Mouse (Mus musculus): ENCODE results near the gene Gm49425. TPM values are rescaled to one million over a fixed set of nuclear protein-coding genes. Genes with fewer than 3 reads are reported as not detected.
"Not testable (repeated sequence)": the region's sequence is repeated elsewhere in the genome, so short reads cannot be mapped to it uniquely, and the experiment has no call there.

The Gm49425 gene
- not detected in 2 replicates for polyA plus RNA-seq (2016; fragmentation: Nextera tagmentation; extraction: Ambion mirVana)

GRCm38 (mm10) chr15:101517161-101517560, at the start of gene Gm49425:
TSS of gene Gm49425 (minus strand) at chr15:101517261.
- not testable (repeated sequence) for H3K27me3 ChIP-seq (ENCODE audit: low read depth, poor library complexity, severe bottlenecking); H3K9me3 ChIP-seq (replicated peaks); H3K4me3 ChIP-seq; H3K27ac ChIP-seq (replicated peaks); DNase-seq (ENCODE audit: low spot score); H3K4me1 ChIP-seq; H3K36me3 ChIP-seq
- WGBS = 74% methylated on average over 2 of the region's 2 CpGs

- H3K27me3 ChIP-seq (ENCODE audit: low read depth, poor library complexity, severe bottlenecking) = peaks cover 17% of the 10 kb centered on the region
- peaks cover 17% of the 10 kb centered on the region for H3K4me1 ChIP-seq
- no peak for DNase-seq (ENCODE audit: low spot score)
- no peaks in the 10 kb centered on the region for H3K36me3 ChIP-seq
- 67% methylated on average over 5 of the region's 5 CpGs for WGBS
- no peak within 1 kb of the TSS for H3K27ac ChIP-seq (replicated peaks)
- no peaks in the 10 kb centered on the region for H3K9me3 ChIP-seq (replicated peaks)
- no peak within 1 kb of the TSS for H3K4me3 ChIP-seq
Observed at GRCm38 (mm10) chr15:101562850-101563249, 45.8 kb upstream of the Gm49425 start, which contains the start of gene Krt90. TSS of gene Krt90 (minus strand) at chr15:101562950.

GRCm38 (mm10) chr15:101558034-101558646, 41.1 kb upstream of the Gm49425 start:
- H3K9me3 ChIP-seq (replicated peaks) = no peaks in the 10 kb centered on the region
- peak overlapping the region; percentile 11; the same call in 1 of the 2 replicates for H3K4me3 ChIP-seq
- 11% methylated on average over 7 of the region's 7 CpGs for WGBS
- peak; percentile 56 for DNase-seq (ENCODE audit: low spot score)
- no peaks in the 10 kb centered on the region for H3K36me3 ChIP-seq
- H3K27me3 ChIP-seq (ENCODE audit: low read depth, poor library complexity, severe bottlenecking) = peaks cover 44% of the 10 kb centered on the region
- H3K4me1 ChIP-seq = peaks cover 28% of the 10 kb centered on the region
- peak overlapping the region; percentile 61 for H3K27ac ChIP-seq (replicated peaks)

- no peaks in the 10 kb centered on the region for H3K9me3 ChIP-seq (replicated peaks)
- H3K27me3 ChIP-seq (ENCODE audit: low read depth, poor library complexity, severe bottlenecking) = peaks cover 49% of the 10 kb centered on the region
- 2% methylated on average over 11 of the region's 11 CpGs for WGBS
- H3K27ac ChIP-seq (replicated peaks) = no peak overlapping the region
- peak; percentile 51 for DNase-seq (ENCODE audit: low spot score)
- H3K4me3 ChIP-seq = peak overlapping the region; percentile 39
- H3K4me1 ChIP-seq = peaks cover 27% of the 10 kb centered on the region
- no peaks in the 10 kb centered on the region for H3K36me3 ChIP-seq
Observed at GRCm38 (mm10) chr15:101553169-101553568, 36.1 kb upstream of the Gm49425 start.

GRCm38 (mm10) chr15:101552188-101552587, 35.1 kb upstream of the Gm49425 start:
- Histone ChIP-seq H3K27ac (replicated peaks) (no peak overlapping the region), H3K4me1 (peaks cover 17% of the 10 kb centered on the region), H3K36me3 (no peaks in the 10 kb centered on the region), H3K9me3 (replicated peaks) (no peaks in the 10 kb centered on the region), H3K4me3 (no peak overlapping the region), H3K27me3 (ENCODE audit: low read depth, poor library complexity, severe bottlenecking) (peaks cover 49% of the 10 kb centered on the region)
- 80% methylated on average over 8 of the region's 8 CpGs for WGBS
- no peak for DNase-seq (ENCODE audit: low spot score)

GRCm38 (mm10) chr15:101550567-101550966, 33.5 kb upstream of the Gm49425 start, which contains the start of gene Krt82:
TSS of gene Krt82 (minus strand) at chr15:101550667.
- Histone ChIP-seq H3K4me3 (no peak within 1 kb of the TSS), H3K36me3 (no peaks in the 10 kb centered on the region), H3K27me3 (ENCODE audit: low read depth, poor library complexity, severe bottlenecking) (peaks cover 40% of the 10 kb centered on the region), H3K27ac (replicated peaks) (no peak within 1 kb of the TSS), H3K9me3 (replicated peaks) (no peaks in the 10 kb centered on the region), H3K4me1 (peaks cover 16% of the 10 kb centered on the region)
- DNase-seq (ENCODE audit: low spot score) = no peak
- WGBS = 81% methylated on average over 7 of the region's 7 CpGs

- Histone ChIP-seq H3K27me3 (ENCODE audit: low read depth, poor library complexity, severe bottlenecking) (0 out of 2 replicates have a peak, but pooled peaks cover 3% of the 10 kb centered on the region), H3K36me3 (no peaks in the 10 kb centered on the region), H3K4me1 (no peaks in the 10 kb centered on the region), H3K4me3 (no peak overlapping the region), H3K9me3 (replicated peaks) (no peaks in the 10 kb centered on the region), H3K27ac (replicated peaks) (no peak overlapping the region)
- no peak for DNase-seq (ENCODE audit: low spot score)
- WGBS = 78% methylated on average over 3 of the region's 3 CpGs
Observed at GRCm38 (mm10) chr15:101544478-101544877, 27.4 kb upstream of the Gm49425 start.

GRCm38 (mm10) chr15:101542543-101542942, 25.5 kb upstream of the Gm49425 start:
- DNase-seq (ENCODE audit: low spot score) = no peak
- Histone ChIP-seq H3K4me1 (no peaks in the 10 kb centered on the region), H3K27me3 (ENCODE audit: low read depth, poor library complexity, severe bottlenecking) (0 out of 2 replicates have a peak, but pooled peaks cover 3% of the 10 kb centered on the region), H3K36me3 (no peaks in the 10 kb centered on the region), H3K27ac (replicated peaks) (no peak overlapping the region; the same call in 1 of the 2 replicates), H3K4me3 (no peak overlapping the region), H3K9me3 (replicated peaks) (no peaks in the 10 kb centered on the region)
- 68% methylated on average over 9 of the region's 9 CpGs for WGBS

GRCm38 (mm10) chr15:101538580-101538900, 21.5 kb upstream of the Gm49425 start:
- DNase-seq (ENCODE audit: low spot score) = no peak
- 80% methylated on average over 4 of the region's 4 CpGs for WGBS
- H3K36me3 ChIP-seq = no peaks in the 10 kb centered on the region
- H3K27me3 ChIP-seq (ENCODE audit: low read depth, poor library complexity, severe bottlenecking) = no peaks in the 10 kb centered on the region
- peaks cover 7% of the 10 kb centered on the region for H3K4me1 ChIP-seq
- no peak overlapping the region for H3K27ac ChIP-seq (replicated peaks)
- H3K9me3 ChIP-seq (replicated peaks) = no peaks in the 10 kb centered on the region
- H3K4me3 ChIP-seq = no peak overlapping the region

- no peak for DNase-seq (ENCODE audit: low spot score)
- Histone ChIP-seq H3K4me3 (no peak overlapping the region), H3K27ac (replicated peaks) (no peak overlapping the region), H3K36me3 (no peaks in the 10 kb centered on the region), H3K4me1 (peaks cover 7% of the 10 kb centered on the region), H3K27me3 (ENCODE audit: low read depth, poor library complexity, severe bottlenecking) (no peaks in the 10 kb centered on the region), H3K9me3 (replicated peaks) (no peaks in the 10 kb centered on the region)
- 53% methylated on average over 7 of the region's 7 CpGs for WGBS
Observed at GRCm38 (mm10) chr15:101537864-101538579, 21.0 kb upstream of the Gm49425 start.

- 73% methylated on average over 9 of the region's 9 CpGs for WGBS
- Histone ChIP-seq H3K27ac (replicated peaks) (peak overlapping the region; percentile 33; the same call in 1 of the 2 replicates), H3K4me1 (peaks cover 7% of the 10 kb centered on the region), H3K36me3 (no peaks in the 10 kb centered on the region), H3K27me3 (ENCODE audit: low read depth, poor library complexity, severe bottlenecking) (no peaks in the 10 kb centered on the region), H3K9me3 (replicated peaks) (no peaks in the 10 kb centered on the region), H3K4me3 (no peak overlapping the region)
- no peak for DNase-seq (ENCODE audit: low spot score)
Observed at GRCm38 (mm10) chr15:101536054-101536850, 19.2 kb upstream of the Gm49425 start.

- Histone ChIP-seq H3K27me3 (ENCODE audit: low read depth, poor library complexity, severe bottlenecking) (no peaks in the 10 kb centered on the region), H3K4me1 (peaks cover 7% of the 10 kb centered on the region), H3K27ac (replicated peaks) (no peak within 1 kb of the TSS), H3K9me3 (replicated peaks) (no peaks in the 10 kb centered on the region), H3K4me3 (no peak within 1 kb of the TSS), H3K36me3 (no peaks in the 10 kb centered on the region)
- 89% methylated on average over 7 of the region's 7 CpGs for WGBS
- no peak for DNase-seq (ENCODE audit: low spot score)
Observed at GRCm38 (mm10) chr15:101532720-101533119, 15.7 kb upstream of the Gm49425 start, which contains the start of gene Krt84. TSS of gene Krt84 (minus strand) at chr15:101532820.

All from midbrain, embryonic 10.5 days (tissue).